Mouse (Mus musculus) inflammation-experienced regulatory T-cells (primary cell): ENCODE measurements around the gene Rreb1. TPM values are rescaled to one million over a fixed set of nuclear protein-coding genes. Genes with fewer than 3 reads are reported as not detected.

Experiments
- polyA plus RNA-seq, 2 experiments: library from polyadenylated mRNA; unstranded; fragments of 100-300 nt; shearing (Covaris generic); gene quantifications; one replicate each; pipeline ENCODE4 v1.2.1; 2017

Gene Rreb1
- polyA plus RNA-seq = 10 to 100 TPM; 10.5 to 16.6 TPM

DNA sequence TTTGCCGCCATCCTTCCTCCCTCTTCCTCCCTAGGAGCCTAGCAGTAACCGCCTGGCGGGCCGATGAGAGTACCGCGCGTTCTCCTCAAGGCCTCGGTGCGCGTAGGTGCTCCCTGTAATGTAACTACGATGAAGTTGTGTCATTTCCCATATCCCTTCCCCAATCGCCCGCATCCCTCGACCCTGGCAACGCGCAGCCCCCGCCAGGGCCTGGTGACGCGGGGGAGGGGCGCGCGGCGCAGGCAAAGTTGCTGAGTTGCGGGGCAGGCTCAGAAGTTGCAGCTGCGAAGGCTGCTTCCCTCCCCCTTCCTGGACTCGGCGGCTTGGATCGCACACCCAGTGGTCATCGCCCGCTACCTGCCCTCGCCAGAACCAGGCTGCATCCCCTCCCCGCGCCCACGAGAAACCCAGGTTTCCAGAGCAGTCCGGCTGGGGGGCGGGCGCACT is at the start of gene Rreb1:
Rreb1 (plus strand) TSS at position 254 of the 447 bp plus-strand sequence.

DNA sequence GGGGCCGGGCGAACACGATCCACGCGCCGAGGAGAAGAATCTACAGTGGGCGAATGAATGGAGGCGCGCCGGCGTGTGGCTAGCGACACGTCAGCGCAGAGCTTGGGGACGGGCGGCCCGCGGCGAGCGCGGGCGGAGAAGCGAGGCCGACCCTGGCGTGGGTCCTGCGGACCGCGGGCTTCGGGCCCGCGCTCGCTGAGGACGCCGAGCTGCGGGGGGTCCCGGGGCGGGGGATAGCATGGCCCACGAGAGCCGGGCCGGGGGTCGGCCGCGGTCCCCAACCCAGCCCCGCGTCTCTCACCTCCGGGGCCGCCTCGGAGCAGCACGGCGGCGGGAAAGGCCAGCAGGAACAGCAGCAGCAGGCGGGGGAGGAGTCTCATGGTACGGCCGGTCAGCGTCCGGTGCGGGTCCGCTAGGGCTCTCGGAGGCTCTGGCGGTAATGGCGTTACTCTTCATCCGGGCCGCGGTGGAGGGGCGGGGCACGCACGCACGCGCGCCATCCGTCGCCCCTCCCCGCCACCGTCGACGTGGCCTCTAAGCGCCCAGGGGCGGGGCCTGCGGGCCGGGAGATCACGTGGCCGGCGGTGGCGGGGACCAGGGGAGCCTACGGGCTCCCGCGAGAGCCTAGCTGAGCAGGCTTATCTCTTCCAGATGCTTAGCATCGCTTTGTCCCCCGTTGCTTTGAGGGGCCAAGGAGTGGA is 215.7 kb downstream of the Rreb1 start, which contains the start of gene Ssr1:
Ssr1 (minus strand) TSS at position 514 of the 701 bp plus-strand sequence.

Other genes starting within 250 kb of the Rreb1 start
- gene Ssr1, start 215.8 kb downstream of the Rreb1 start, polyA plus RNA-seq = 10 to 100 TPM; 51.6 to 54.2 TPM